Mouse (Mus musculus) layer of hippocampus, postnatal 14 days (tissue): ENCODE measurements around the gene Pgr. TPM values are rescaled to one million over a fixed set of nuclear protein-coding genes. Genes with fewer than 3 reads are reported as not detected.
A peak's percentile ranks its signal among the peaks of the same experiment; 100 is the strongest.

Experiments
- DNase-seq, 2 experiments: peaks; one replicate each; pipeline ENCODE4 v3.0.0; 2021 to 2022; ENCODE audit warnings: low spot score in 2 of 2, mixed read lengths in 1 of 2
- long read RNA-seq, 2 experiments: library from polyadenylated mRNA; stranded (forward); transcript quantifications; one replicate each; pipeline ENCODE4 v2.0.0; 2021
- total RNA-seq, 2 experiments: library from RNA; stranded (reverse); gene quantifications; 2 replicates each; pipeline ENCODE4 v1.2.3; 2021

The Pgr gene
- 1 to 10 TPM; 9.1 to 9.2 TPM for total RNA-seq
- long read RNA-seq, experiment 1, partial matches to known transcripts: 0 of 4 reads
- long read RNA-seq, experiment 1, other reads (novel, unspliced or antisense): 0 of 4 reads
- long read RNA-seq, experiment 2, full-length matches to known transcripts: 1 of 2 reads
- long read RNA-seq, experiment 2, partial matches to known transcripts: 0 of 2 reads
- long read RNA-seq, experiment 2, other reads (novel, unspliced or antisense): 1 of 2 reads

GRCm38 (mm10) chr9:8899616-8900202, at the start of gene Pgr:
Gene Pgr (plus strand): TSS chr9:8899833.
- DNase-seq: peak; percentile 13 to 37

GRCm38 (mm10) chr9:8857455-8857854, 42.2 kb upstream of the Pgr start:
- DNase-seq: no peak

- no peak for DNase-seq
Measured at GRCm38 (mm10) chr9:8868511-8868910, 31.1 kb upstream of the Pgr start.

GRCm38 (mm10) chr9:8895205-8895604, 4.4 kb upstream of the Pgr start:
- DNase-seq: no peak

- DNase-seq: peak; percentile 5 to 25
Measured at GRCm38 (mm10) chr9:8900203-8901012, 775 bp downstream of the Pgr start.

GRCm38 (mm10) chr9:8901013-8901646, 1.5 kb downstream of the Pgr start:
- peak; percentile 7 to 32 for DNase-seq

GRCm38 (mm10) chr9:8901647-8902131, 2.1 kb downstream of the Pgr start:
- peak; percentile 25 to 50 for DNase-seq

GRCm38 (mm10) chr9:8902277-8902676, 2.6 kb downstream of the Pgr start:
- DNase-seq: peak in 1 of 2 experiments; percentile 4

- no peak for DNase-seq
Measured at GRCm38 (mm10) chr9:8927561-8927960, 27.9 kb downstream of the Pgr start.

- no peak for DNase-seq
Measured at GRCm38 (mm10) chr9:8937753-8938152, 38.1 kb downstream of the Pgr start.

GRCm38 (mm10) chr9:8953306-8953705, 53.7 kb downstream of the Pgr start:
- DNase-seq: no peak

- peak in 1 of 2 experiments; percentile 46 for DNase-seq
Measured at GRCm38 (mm10) chr9:8964512-8965133, 65.0 kb downstream of the Pgr start.

- DNase-seq: no peak
Measured at GRCm38 (mm10) chr9:8970240-8970639, 70.6 kb downstream of the Pgr start.

GRCm38 (mm10) chr9:8971491-8971890, 71.9 kb downstream of the Pgr start, which contains the start of gene Gm16485:
Gene Gm16485 (plus strand): TSS chr9:8971791.
- no peak for DNase-seq

- DNase-seq: peak in 1 of 2 experiments; percentile 7
Measured at GRCm38 (mm10) chr9:8977775-8978174, 78.1 kb downstream of the Pgr start.

- no peak for DNase-seq
Measured at GRCm38 (mm10) chr9:8982315-8982714, 82.7 kb downstream of the Pgr start.

- DNase-seq: no peak
Measured at GRCm38 (mm10) chr9:8996494-8996893, 96.9 kb downstream of the Pgr start.

GRCm38 (mm10) chr9:9001170-9001569, 101.5 kb downstream of the Pgr start:
- DNase-seq: peak in 1 of 2 experiments; percentile 6

GRCm38 (mm10) chr9:9015108-9015507, 115.5 kb downstream of the Pgr start:
- no peak for DNase-seq
